Mouse (Mus musculus): ENCODE data around the gene Mgme1. TPM values are rescaled to one million over a fixed set of nuclear protein-coding genes. Genes with fewer than 3 reads are reported as not detected.

Gene Mgme1
- total RNA-seq, 1 experiment from 2014 or later = 26.8 TPM

DNA sequence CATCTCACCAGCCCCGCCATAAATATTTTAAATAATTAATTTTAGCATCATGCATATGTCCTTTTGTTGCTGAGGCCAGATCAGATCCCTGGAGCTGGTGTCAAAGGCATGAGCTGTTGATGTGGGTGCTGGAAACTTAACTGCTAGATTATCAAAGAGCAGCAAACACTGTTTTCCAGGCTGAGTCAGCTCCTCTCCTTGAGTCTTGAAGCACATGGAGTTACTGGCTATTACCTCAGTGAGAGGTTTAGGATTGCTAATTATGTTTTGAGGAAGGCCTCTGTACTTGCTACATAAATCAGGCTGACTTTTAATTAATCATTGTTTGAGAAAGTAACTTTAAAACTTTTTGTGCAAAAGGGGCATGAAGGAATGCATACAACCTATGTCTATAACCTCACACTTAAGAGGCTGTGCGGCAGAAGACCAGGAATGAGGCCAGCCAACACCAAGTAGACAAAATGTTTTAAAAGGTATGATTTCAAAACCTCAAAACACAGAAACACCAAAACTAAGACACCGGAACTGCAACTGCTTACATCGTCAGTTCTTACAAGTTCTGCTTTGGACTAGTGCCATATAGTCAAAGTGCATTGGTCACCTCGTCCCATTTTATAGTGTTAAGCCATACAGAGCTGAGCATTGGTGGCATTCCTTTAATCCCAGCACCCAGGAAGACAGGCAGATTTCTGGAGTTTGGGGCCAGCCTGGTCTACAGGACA, 5.9 kb upstream of the Mgme1 start:
- DNase-seq = no peak

DNA sequence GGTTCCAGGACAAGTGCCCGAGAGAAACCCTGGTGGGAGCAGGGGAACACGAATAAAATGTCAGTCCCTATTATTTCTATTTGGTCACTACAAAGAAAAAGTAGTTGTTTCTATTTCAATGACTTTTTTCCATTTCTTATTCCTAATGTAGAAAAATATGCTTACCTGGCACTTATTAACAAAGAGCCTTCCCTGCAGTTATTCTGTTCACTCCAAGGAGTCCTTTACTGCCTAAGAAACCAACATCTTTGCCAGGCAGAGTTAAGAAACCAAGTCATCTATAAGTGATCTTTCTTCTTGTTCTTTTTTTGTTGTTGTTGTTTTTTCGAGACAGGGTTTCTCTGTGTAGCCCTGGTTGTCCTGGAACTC, 5.4 kb upstream of the Mgme1 start:
- DNase-seq = no peak

DNA sequence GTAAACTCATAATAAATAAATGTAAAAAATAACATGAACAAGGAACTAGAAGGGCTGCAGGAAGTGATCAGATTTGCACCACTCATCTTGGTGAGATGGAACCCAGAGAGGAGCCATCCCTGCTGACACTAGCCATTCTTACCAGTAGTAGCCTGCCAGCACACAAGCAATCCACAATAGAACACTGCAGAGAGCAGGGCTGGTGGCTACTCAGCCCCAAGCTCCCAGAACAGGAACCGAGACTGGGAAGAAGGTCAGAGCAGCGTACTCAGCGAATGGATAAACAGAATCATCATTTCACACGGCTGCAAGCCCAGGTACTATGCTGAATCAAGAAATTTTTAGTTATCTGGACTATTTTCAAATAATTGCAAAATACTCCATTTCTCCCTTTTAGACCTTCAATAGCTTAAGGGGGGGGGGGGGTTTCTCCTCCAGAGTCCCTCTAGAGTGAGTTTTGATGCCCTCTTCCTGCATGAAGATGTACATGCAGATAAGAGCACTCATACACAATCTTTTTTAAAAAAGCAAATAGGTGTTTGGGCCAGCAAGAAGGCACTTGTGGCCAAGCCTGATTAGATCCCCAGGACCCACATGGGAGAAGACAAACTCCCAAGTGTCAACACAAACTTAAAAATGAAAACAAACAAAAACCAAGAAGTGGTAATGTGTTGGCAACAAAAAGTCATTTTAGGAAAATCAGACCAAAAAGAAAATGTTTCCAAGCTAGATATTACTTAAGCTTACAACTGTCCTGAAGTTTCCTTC, 4.4 kb upstream of the Mgme1 start:
- DNase-seq = no peak

DNA sequence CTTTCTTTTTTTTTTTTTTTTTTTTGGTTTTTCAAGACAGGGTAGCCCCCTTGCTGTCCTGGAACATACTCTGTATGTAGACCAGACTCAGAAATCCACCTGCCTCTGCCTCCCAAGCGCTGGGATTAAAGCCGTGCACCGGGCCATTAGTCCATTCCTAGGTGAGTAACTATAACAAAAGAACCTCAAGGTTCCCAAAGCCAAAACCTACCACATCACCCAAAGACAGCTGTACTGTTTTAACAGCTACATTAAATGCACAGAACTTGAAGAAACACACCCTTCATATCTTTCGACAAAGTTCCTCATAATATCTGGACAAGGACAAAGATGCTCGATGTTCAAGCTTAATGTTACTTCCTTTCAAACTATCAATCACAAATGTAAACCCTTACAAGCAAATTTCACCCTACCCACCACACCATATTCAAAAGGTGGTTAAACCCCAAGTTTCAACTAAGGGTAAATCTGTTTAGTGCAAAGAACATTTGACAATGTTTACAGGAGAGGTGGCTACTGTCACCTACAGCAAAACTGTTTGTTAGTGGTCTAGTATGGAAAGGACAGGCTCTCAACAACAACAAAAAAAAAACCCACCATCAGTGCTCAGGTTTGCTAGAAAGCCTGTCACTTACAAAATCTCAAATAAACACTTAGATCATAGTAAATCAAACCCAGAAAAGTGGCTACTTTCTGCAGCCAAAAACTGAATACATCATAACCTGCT, 3.3 kb upstream of the Mgme1 start:
- no peak for DNase-seq

DNA sequence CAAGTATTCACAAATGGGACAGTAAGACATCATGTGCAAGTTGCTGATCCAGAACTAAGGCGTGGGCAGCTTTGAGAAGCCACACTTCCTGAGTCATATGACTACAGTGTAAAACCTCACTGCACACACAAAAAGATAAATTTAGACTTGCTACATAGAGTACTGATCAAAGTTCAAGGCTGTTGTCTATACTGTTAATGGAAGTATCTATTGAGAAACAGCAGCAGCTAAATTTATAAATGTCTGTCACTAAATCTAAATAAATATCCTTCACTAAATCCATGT, 2.8 kb upstream of the Mgme1 start:
- DNase-seq = no peak

DNA sequence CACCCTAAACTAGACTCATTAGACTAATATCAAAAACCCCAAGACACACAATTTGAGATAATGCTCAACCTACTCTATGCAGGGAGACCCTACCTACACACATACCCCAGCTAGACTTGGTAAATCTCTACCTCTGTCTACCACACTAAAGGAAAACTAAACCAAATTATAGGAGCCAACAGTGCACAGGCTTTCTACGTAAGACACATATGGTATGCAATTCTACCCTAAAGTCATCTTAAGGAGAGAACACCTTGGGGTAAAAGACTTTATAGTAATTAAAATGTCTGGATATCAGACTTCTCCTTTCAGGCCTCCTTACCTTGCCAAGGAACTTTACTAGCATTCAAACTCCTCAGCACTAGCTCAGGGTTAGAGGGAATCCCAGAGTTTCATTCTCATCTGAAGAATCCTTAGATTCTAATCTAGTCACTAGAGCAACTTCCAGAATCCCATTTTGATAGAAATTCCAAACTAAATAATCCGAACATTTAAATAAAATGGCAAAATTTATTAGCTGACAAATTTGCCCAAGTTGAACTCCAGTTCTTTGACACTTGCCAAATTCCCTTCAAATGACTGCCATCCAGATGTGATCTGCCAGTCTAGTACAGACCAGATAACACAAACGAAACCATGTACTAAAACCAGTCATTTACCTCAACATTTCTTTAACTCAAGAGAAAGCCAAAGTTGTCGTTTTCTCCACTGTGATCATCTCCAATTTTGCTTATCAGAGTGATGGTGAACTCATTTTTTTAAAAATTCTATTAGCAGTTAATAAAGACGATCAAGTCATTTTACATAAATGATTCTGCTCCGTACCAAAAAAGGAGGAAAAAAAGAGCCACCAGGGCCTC, 1.8 kb upstream of the Mgme1 start:
- no peak for DNase-seq

DNA sequence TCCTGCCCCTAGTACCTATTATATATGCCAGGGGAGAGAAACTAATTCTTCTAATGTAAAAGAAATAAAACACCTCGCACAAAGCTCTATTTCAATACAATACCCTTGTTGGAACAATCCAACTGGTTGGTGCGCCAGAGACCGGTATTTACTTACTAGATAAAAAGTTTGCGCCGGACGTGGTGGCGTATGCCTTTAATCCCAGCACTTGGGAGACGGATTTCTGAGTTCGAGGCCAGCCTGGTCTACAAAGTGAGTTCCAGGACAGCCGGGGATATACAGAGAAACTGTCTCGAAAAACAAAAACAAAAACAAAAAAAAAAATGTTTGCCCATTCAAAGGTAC, 1.2 kb upstream of the Mgme1 start:
- DNase-seq = no peak

DNA sequence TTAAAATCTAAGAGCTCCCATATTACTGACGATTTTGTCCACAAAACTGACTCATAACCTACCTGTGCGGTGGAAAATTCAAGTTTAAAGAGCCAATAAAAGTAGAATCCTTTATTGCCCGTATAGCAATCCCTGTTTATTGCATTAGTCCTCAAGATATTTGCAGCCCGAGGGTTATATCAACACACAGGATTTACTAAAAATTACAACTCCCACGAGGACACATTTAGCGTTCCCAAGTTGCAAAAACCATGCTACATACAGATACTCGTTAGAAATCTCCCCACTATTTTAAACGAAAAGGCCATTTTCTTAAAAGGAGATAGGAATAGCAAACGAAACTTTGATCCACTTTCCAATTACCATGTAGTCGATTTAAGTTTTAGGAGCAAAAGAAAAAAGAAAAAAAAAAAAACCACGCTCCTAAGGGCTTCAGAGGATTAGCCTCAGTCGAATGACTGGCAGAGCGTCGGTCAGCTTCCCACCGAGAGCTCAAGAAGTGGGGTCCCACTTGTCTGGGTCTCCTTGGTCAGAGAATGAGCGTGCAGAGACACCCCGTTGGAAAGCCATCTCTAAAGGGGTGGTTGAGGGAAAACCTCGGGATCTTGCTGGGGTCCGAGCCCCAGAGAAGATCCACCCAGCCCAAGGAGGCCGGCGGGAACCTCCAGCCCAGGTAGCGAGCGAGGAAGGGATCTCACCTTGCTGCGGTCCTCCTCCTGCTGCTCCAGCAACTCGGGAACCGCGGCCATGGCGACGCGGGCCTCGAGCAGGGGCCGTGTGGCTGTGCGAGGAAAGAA, 586 bp upstream of the Mgme1 start:
- no peak for DNase-seq

DNA sequence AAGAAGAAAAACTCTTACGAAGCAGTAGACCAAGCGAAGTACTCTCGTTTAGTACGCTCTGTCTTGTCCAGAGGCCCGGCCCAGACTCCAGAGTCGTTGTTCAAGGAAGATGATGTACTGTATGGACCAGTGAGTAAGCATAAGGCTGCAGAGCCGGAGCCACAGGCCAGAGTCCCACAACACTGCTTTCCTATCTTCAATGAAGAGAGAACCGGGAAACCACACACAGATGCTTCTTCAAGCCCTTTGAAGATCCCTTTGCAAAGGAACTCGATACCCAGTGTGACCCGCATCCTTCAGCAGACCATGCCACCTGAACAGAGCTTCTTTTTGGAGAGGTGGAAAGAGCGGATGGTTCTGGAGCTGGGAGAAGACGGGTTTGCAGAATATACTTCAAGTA, 1.6 kb downstream of the Mgme1 start:
- DNase-seq = no peak

DNA sequence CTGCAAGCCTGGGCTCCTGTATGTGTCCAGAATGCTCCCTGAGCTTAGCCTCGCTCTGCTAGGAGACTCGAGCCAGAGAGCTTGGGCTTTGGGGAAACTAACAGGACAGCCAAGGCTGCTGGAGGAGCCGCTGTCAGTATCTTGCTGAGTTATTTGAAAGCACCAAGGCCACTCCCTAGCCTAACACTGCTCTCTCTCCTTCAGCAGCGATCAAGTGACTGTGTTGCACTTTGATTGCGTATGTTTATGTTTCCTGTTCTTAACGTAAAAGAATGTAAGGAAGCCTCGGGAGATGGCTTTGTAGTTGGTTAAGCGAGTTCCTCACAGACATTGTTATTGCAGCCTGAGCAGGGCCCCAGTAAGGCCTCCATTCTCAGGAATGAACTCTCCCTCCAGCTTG, 4.3 kb downstream of the Mgme1 start:
- DNase-seq = peak; percentile 36

DNA sequence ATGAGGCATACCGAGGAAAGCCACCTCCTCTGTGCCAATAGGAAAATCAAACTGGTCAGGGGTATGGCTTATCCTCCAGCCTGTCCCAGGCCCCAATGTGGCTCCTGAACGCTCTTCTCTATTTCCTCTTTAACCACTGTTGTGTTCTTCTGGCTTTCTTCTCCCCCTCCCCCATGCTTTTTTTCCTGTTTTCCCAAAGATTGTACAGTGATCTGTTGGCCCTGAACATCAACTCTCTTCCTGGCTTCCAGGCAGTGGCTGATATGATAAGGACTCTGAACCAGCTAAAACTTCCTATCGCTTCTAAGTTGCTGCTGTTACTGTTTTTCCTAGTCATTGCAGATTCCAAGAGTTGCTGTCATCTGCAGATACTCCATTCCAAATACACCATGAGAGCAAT, 6.4 kb downstream of the Mgme1 start:
- DNase-seq = no peak

DNA sequence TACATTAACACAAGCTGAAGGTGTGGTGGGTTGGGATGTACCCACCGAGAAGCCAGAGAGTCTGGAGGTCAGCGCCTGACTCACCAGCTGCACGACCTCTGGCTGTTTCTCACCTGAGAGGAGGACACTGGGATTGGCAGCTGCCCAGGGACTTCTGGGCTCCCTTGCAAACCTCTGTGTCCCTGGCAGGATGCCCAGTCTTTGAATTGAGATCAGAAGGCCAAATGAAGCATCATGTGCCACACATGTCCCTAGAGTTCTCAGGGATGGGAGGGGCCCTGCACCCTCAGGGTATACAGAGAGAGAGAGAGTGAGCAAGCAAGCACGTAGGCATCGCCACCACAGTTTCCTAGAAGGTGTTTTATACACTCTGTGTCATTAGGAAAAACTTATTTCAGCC, 9.3 kb downstream of the Mgme1 start:
- peak; percentile 90 for DNase-seq

DNA sequence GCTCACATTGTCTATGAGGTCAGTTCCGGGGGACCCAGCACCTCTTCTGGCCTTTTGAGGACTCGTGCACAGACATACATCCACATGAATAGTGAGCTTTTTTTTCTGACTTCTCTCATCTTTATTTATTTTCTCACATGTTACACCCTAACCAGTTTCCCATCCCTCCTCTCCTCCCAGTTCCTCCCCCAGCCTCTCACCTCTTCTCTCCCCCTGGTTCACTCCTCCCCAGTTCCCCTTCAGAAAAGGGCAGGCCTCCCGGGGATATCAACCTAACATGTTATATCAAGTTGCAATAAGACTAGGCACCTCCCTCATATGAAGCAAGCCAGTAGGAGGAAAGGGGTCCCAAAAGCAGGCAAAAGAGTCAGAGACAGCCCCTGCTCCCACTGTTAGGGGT, 10.1 kb downstream of the Mgme1 start:
- no peak for DNase-seq

DNA sequence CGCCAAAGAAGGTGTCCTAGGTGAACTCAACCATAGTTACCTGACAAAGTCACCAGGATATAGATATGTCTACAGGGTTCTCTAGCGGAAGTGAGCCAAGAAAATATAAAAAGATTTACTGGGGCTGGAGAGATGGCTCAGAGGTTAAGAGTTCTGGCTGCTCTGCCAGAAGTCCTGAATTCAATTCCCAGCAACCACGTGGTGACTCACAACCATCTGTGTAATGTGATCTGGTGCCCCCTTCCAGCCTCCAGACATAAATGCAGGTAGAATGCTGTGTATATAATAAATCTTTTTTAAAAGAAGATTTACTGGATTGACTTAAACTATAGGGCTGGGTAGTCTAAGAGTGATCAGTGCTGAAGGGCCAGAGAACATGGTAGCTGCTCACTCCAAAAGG, 11.0 kb downstream of the Mgme1 start:
- no peak for DNase-seq

DNA sequence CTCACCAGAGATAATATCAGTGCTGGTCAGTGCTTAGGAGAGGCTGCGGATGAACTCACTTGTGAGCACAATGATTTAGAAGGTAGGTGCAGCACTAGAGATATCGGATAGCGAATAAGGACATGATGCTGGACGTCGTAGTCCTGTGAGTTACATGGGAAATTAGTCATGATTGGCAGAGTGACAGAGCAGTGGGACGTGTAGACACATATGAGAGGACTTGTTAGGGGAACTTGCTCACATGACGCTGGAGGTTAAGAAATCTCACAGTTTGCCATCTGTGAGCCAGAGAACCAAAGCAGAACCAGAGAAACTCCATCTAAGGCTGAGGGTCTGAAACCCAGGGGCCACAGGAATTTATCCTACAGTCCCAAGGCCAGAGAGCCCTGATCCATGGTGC, 19.9 kb downstream of the Mgme1 start:
- DNase-seq = no peak

DNA sequence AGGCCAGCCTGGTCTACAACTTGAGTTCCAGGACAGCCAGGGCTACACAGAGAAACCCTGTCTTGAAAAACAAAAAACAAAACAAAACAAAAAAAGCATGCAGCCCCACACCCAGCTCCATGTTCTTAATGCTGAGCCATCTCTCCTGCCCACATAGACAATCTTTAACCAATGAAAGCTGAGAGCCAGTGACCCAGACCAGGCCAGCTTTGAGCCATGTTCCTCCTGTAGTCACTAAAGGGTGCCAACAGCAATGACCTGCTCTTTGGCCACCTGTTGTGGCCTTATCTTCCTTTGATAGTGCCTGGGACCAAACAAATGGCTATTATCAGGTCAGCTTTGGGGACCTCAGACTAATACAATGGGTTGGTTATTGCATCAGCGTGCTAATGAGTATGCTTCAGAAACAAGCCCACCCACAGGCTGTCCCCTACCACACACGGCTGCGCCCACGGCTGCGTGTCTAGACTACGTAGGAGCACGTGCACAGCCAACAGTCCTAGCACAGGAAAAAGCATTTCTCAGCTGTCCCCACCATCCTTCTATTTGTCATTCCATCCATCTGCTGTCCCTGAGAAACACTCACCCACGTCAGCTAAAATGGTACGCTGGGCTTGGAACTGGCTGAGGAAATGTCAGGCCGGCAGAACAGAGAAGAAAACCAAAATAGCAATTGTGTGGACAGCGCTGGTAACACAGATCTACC, 21.3 kb downstream of the Mgme1 start:
- no peak for DNase-seq

DNA sequence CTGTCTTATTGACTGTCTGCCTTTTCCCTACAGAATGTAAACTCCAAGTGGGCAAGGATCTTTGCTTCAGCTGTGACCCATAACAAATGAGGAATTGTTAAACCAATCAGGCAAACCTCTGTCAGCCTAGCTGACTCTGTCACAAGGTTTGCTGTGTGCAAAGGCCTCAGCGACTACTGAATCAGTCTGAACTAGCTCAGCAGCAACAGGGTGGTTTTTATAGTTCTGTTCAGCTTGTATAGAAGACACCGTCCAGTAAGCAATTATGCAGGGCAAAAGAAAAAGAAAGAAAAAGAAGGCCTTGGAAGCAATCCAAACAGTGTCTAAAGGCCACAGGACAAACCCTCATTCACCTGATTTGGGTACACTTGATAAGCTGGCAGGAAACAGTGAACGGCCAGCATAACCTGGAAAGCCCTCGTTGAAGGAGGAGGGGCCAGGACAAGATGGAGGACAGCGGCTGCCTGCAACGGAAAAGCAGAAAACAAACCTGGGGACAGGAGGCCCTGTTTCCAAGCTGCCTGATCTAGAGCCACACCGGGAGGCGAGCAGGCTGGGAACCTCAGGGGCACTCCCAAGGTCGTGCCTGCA, 24.8 kb downstream of the Mgme1 start:
- no peak for DNase-seq

DNA sequence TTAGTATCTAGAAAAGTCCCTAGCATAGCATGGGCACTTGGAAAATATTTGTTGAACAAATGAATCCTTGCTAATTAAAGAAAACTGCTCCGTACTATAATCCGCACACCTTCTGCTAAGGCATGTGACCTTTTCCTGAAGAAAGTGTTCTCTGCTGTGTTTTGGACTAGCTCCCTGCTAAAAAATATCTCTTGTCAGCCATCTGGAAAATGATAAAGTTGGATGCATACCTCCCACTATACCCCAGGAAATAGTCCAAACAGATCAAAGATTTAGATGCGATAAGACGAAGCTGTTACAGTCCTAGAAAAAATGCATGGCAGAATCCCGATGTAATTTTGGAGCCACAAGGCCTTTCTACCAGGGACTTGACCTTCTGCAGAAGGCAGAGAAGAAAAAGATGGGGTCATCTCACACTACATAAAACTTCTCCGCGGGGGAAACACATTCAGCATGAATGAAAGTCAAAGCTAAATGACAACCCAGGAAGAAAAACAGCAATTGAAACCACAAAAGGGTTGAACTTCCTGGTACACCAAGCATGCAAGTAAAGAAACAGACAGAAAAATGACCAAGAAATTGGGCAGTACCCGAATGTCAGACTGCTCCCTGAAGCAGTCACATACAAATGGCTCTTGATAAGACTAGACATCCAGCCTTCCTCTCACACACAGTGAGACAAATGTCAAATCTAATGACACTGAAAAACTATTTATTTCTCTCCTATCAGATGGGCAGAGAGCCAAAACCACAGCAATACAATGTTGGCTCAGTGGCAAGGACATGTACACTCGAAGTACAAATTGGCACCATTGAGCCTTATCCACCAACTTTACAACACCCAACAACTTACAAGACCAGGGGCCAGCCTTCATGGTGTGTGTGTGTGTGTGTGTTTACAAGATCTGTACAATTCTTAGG, 29.5 kb downstream of the Mgme1 start:
- DNase-seq = no peak

DNA sequence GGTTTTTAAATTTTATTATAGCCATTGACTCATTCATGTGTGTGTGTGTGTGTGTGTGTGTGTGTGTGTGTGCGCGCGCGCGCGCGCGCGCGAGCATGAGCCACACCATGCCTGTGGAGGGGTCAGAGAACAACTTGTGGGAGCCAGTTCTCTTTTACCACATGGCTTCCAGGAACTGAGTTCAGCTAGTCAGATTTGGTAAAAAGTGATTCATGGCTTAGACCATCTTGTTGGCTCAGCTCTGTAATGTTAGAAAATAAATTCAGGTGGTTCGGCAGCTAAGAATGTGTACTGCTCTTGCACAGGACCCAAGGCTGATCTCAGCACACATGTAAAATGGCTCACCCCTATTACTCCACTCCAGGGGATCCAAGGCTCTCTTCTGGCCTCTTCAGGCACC, 30.6 kb downstream of the Mgme1 start:
- DNase-seq = no peak

Measured in adrenal gland, postnatal 25 days (tissue).